In the genomic region with DNA sequence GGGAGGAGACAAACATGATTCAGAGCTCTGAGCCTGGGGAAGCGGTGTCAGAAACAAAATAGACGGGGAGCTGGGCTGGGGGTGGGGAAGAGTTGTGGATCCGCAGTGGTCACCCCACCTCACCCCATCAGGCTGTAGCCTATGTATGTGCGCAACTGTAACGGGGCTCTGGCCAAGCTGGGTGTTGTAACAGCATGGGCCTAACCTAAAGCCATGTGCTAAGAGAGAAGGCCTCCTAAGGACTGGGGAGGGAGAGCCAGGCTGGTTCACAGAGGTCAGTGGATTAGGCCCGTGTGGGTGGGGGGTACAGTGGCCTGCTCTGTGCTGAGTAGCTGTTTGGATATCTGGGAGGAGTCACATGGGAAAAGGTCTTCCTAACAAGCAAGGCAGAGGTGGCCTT, we compare ENCODE assay signal across 17 mouse cellular contexts. TPM values are rescaled to one million over a fixed set of nuclear protein-coding genes. Genes with fewer than 3 reads are reported as not detected.
DNase-seq lines count a peak whose midpoint lies in the region; ATAC-seq and TF ChIP-seq lines count a peak whose summit lies in the region.
"Had no signal": no experiment of that assay in that cellular context is flagged by ENCODE, and none has a peak within 500 bp of the region (broad histone marks: within the 10 kb centered on the region; RNA-seq: fewer than 3 reads in every experiment).

No protein-coding gene starts in this region.

- no peak overlapping the region for H3K4me3 ChIP-seq in forebrain, embryonic 12.5 days (replicated peaks)
- H3K4me3 ChIP-seq in forebrain, postnatal 0 days (ENCODE audit: low read depth, low read length), result no peak overlapping the region
- no peak overlapping the region for H3K4me3 ChIP-seq in neural tube, embryonic 11.5 days (ENCODE audit: low read depth, low read length)
- no peak overlapping the region for H3K4me3 ChIP-seq in neural tube, embryonic 15.5 days (replicated peaks)
- H3K4me3 ChIP-seq in hindbrain, embryonic 14.5 days (replicated peaks; ENCODE audit: low read length), result no peak overlapping the region
- H3K4me3 ChIP-seq: embryonic facial prominence, embryonic 15.5 days; limb, embryonic 13.5 days; liver, embryonic 15.5 days had no signal

- peaks cover 62% of the 10 kb centered on the region for H3K27me3 ChIP-seq in forebrain, embryonic 12.5 days
- no peaks in the 10 kb centered on the region for H3K27me3 ChIP-seq in forebrain, postnatal 0 days (ENCODE audit: insufficient read depth, low read length)
- peaks cover 10% of the 10 kb centered on the region; the same call in 1 of the 2 replicates for H3K27me3 ChIP-seq in neural tube, embryonic 11.5 days (ENCODE audit: control insufficient read depth, insufficient read depth, low read length)
- peaks cover 2% of the 10 kb centered on the region for H3K27me3 ChIP-seq in neural tube, embryonic 15.5 days (replicated peaks)
- peaks cover 21% of the 10 kb centered on the region for H3K27me3 ChIP-seq in hindbrain, embryonic 14.5 days (ENCODE audit: control insufficient read depth, insufficient read depth, low read length)

- 49% methylated on average over 6 of the region's 6 CpGs for WGBS in forebrain, embryonic 12.5 days
- WGBS in forebrain, postnatal 0 days, result 61% methylated on average over 6 of the region's 6 CpGs
- 38% methylated on average over 6 of the region's 6 CpGs for WGBS in neural tube, embryonic 11.5 days
- 35% methylated on average over 6 of the region's 6 CpGs for WGBS in neural tube, embryonic 15.5 days
- WGBS in hindbrain, embryonic 14.5 days, result 35% methylated on average over 6 of the region's 6 CpGs

- no peaks in the 10 kb centered on the region for H3K36me3 ChIP-seq in forebrain, embryonic 12.5 days (replicated peaks)
- H3K36me3 ChIP-seq in forebrain, postnatal 0 days (ENCODE audit: insufficient read depth), result no peaks in the 10 kb centered on the region
- no peaks in the 10 kb centered on the region for H3K36me3 ChIP-seq in neural tube, embryonic 11.5 days (ENCODE audit: control insufficient read depth, insufficient read depth, low read length)
- no peaks in the 10 kb centered on the region for H3K36me3 ChIP-seq in neural tube, embryonic 15.5 days
- H3K36me3 ChIP-seq in hindbrain, embryonic 14.5 days (replicated peaks; ENCODE audit: control insufficient read depth, insufficient read depth), result no peaks in the 10 kb centered on the region
- H3K36me3 ChIP-seq: embryonic facial prominence, embryonic 15.5 days; limb, embryonic 13.5 days; liver, embryonic 15.5 days had no signal

- H3K9ac ChIP-seq in forebrain, embryonic 12.5 days, result 0 out of 2 replicates have a peak overlapping the region, but pooled peaks have one; percentile 4
- no peak overlapping the region for H3K9ac ChIP-seq in forebrain, postnatal 0 days
- no peak overlapping the region for H3K9ac ChIP-seq in neural tube, embryonic 11.5 days (ENCODE audit: low read length)
- H3K9ac ChIP-seq in neural tube, embryonic 15.5 days (replicated peaks), result no peak overlapping the region
- 0 out of 2 replicates have a peak overlapping the region, but pooled peaks have one; percentile 8 for H3K9ac ChIP-seq in hindbrain, embryonic 14.5 days
- H3K9ac ChIP-seq: embryonic facial prominence, embryonic 15.5 days; limb, embryonic 13.5 days; liver, embryonic 15.5 days had no signal

- intact Hi-C loops in heart, postnatal 14 days (cut with DNase I), result loop anchor here (5.0 kb wide), 1 partner anchor 163 kb away; no protein-coding TSS in a partner anchor

- TF ChIP-seq CTCF in forebrain, postnatal 0 days (IDR thresholded peaks at IDR 0.05; ENCODE audit: low read depth), result no peak

- H3K4me1 ChIP-seq in forebrain, embryonic 12.5 days, result peaks cover 50% of the 10 kb centered on the region
- 0 out of 2 replicates have a peak, but pooled peaks cover 3% of the 10 kb centered on the region for H3K4me1 ChIP-seq in forebrain, postnatal 0 days (ENCODE audit: insufficient read depth)
- H3K4me1 ChIP-seq in neural tube, embryonic 11.5 days (ENCODE audit: control insufficient read depth, insufficient read depth, low read length), result peaks cover 20% of the 10 kb centered on the region
- peaks cover 49% of the 10 kb centered on the region for H3K4me1 ChIP-seq in neural tube, embryonic 15.5 days
- peaks cover 21% of the 10 kb centered on the region; the same call in 1 of the 2 replicates for H3K4me1 ChIP-seq in hindbrain, embryonic 14.5 days (replicated peaks; ENCODE audit: control insufficient read depth, insufficient read depth, low read length)

- H3K9me3 ChIP-seq in forebrain, embryonic 12.5 days, result no peaks in the 10 kb centered on the region
- no peaks in the 10 kb centered on the region for H3K9me3 ChIP-seq in forebrain, postnatal 0 days (ENCODE audit: low read length)
- H3K9me3 ChIP-seq in neural tube, embryonic 11.5 days (ENCODE audit: control insufficient read depth, low read length), result no peaks in the 10 kb centered on the region
- H3K9me3 ChIP-seq in neural tube, embryonic 15.5 days (replicated peaks), result no peaks in the 10 kb centered on the region
- no peaks in the 10 kb centered on the region for H3K9me3 ChIP-seq in hindbrain, embryonic 14.5 days (ENCODE audit: control insufficient read depth, low read length)
- H3K9me3 ChIP-seq: embryonic facial prominence, embryonic 15.5 days; limb, embryonic 13.5 days; liver, embryonic 15.5 days had no signal

- DNase-seq in forebrain, postnatal 0 days, result no peak
- no peak for DNase-seq in neural tube, embryonic 11.5 days (ENCODE audit: low spot score)
- DNase-seq in hindbrain, embryonic 14.5 days (ENCODE audit: low spot score), result no peak
- no peak for DNase-seq in heart, postnatal 14 days
- DNase-seq in retina, postnatal 1 day, result no peak
- DNase-seq: embryo, embryonic 11 days; gastrocnemius, postnatal 25 days; kidney, adult 11 months; layer of hippocampus, postnatal 36 days had no signal

- ATAC-seq in forebrain, embryonic 12.5 days (ENCODE audit: low FRiP score), result no peak
- no peak for ATAC-seq in forebrain, postnatal 0 days
- ATAC-seq in neural tube, embryonic 11.5 days (ENCODE audit: insufficient read depth, low FRiP score, low TSS enrichment), result no peak
- no peak for ATAC-seq in neural tube, embryonic 15.5 days (ENCODE audit: low FRiP score)
- ATAC-seq in hindbrain, embryonic 14.5 days (ENCODE audit: low FRiP score), result no peak

- no peak overlapping the region for H3K27ac ChIP-seq in forebrain, embryonic 12.5 days
- H3K27ac ChIP-seq in forebrain, postnatal 0 days (ENCODE audit: low read depth, low read length), result no peak overlapping the region
- H3K27ac ChIP-seq in neural tube, embryonic 11.5 days (ENCODE audit: low read depth, low read length), result 0 out of 2 replicates have a peak overlapping the region, but pooled peaks have one; percentile 8
- no peak overlapping the region; the same call in 1 of the 2 replicates for H3K27ac ChIP-seq in neural tube, embryonic 15.5 days (replicated peaks)
- peak overlapping the region; percentile 39; the same call in 1 of the 2 replicates for H3K27ac ChIP-seq in hindbrain, embryonic 14.5 days
- H3K27ac ChIP-seq: embryonic facial prominence, embryonic 15.5 days; kidney, postnatal 0 days; limb, embryonic 13.5 days; liver, embryonic 15.5 days; macrophage; stomach, postnatal 0 days had no signal

- H3K4me2 ChIP-seq in forebrain, embryonic 12.5 days, result no peak overlapping the region
- no peak overlapping the region for H3K4me2 ChIP-seq in forebrain, postnatal 0 days (ENCODE audit: low read depth)
- no peak overlapping the region for H3K4me2 ChIP-seq in neural tube, embryonic 11.5 days (ENCODE audit: low read depth)
- no peak overlapping the region for H3K4me2 ChIP-seq in neural tube, embryonic 15.5 days
- no peak overlapping the region for H3K4me2 ChIP-seq in hindbrain, embryonic 14.5 days (replicated peaks)
- H3K4me2 ChIP-seq: embryonic facial prominence, embryonic 15.5 days; limb, embryonic 13.5 days; liver, embryonic 15.5 days had no signal

RNA-seq across cellular contexts. Expression of gene Unc5a, which starts 10.6 kb away (rescaled TPM):
- polyA plus RNA-seq in forebrain, embryonic 12.5 days (2016; fragmentation: Nextera tagmentation; extraction: Ambion mirVana), result 4.8 and 5.6 TPM in 2 replicates
- 27.5 and 46.1 TPM in 2 replicates for total RNA-seq in forebrain, postnatal 0 days (2014; rRNA removed)
- polyA plus RNA-seq in forebrain, postnatal 0 days (2015; fragmentation: Nextera tagmentation; extraction: Ambion mirVana), result 19.8 and 22.5 TPM in 2 replicates
- polyA plus RNA-seq in neural tube, embryonic 11.5 days (2014; fragmentation: Nextera tagmentation; extraction: Ambion mirVana), result 6.7 and 7.5 TPM in 2 replicates
- 12.1 and 12.7 TPM in 2 replicates for polyA plus RNA-seq in neural tube, embryonic 15.5 days (2015; fragmentation: Nextera tagmentation; extraction: Ambion mirVana)
- polyA plus RNA-seq in hindbrain, embryonic 14.5 days (2014; fragmentation: Nextera tagmentation; extraction: Ambion mirVana), result 15.3 and 16.9 TPM in 2 replicates
- total RNA-seq in heart, postnatal 14 days (2021), result under 1 TPM; 0.60 to 0.63 TPM

Comparison
In these comparisons a context has a peak if more than half of its experiments do, and no peak if none do; other contexts are left out.
1. H3K27ac ChIP-seq: peak in neural tube, embryonic 11.5 days (single experiment) and hindbrain, embryonic 14.5 days (single experiment); none in forebrain, embryonic 12.5 days (single experiment), forebrain, postnatal 0 days (single experiment) and neural tube, embryonic 15.5 days (single experiment).
2. H3K9ac ChIP-seq: peak in forebrain, embryonic 12.5 days (single experiment) and hindbrain, embryonic 14.5 days (single experiment); none in forebrain, postnatal 0 days (single experiment), neural tube, embryonic 11.5 days (single experiment) and neural tube, embryonic 15.5 days (single experiment).